Mouse (Mus musculus) liver, embryonic 14.5 days (tissue): Measurements from ENCODE around the gene Oat. TPM values are rescaled to one million over a fixed set of nuclear protein-coding genes. Genes with fewer than 3 reads are reported as not detected.

Experiments used
- ATAC-seq: fragments of 200-750 bp; cut with Nextera tagmentation; 2 replicates; pipeline ENCODE4 v1.8.0; 2017; ENCODE audit warnings: moderate number of reproducible peaks, mild to moderate bottlenecking, moderate library complexity; ENCODE audit not compliant: insufficient read depth
- DNase-seq, 3 experiments: peaks; one replicate each; pipeline ENCODE4 v3.0.0-alpha.2; 2012 to 2013; ENCODE audit warnings: low read depth in 3 of 3, low spot score in 3 of 3
- H3K27ac ChIP-seq: fragments of 300-500 bp; sonication (generic); 2 replicates; pipeline ENCODE4 v1.5.1; 2014; ENCODE audit warnings: moderate library complexity, mild to moderate bottlenecking, control low read depth, inconsistent platforms
- H3K27me3 ChIP-seq: fragments of 300-500 bp; sonication (generic); 2 replicates; pipeline ENCODE4 v1.6.1; 2014; ENCODE audit warnings: mild to moderate bottlenecking, low read length, moderate library complexity; ENCODE audit not compliant: control insufficient read depth, insufficient read depth
- H3K36me3 ChIP-seq: fragments of 300-500 bp; sonication (generic); replicated peaks from 2 replicates; pipeline ENCODE4 v1.6.1; 2014; ENCODE audit warnings: low read depth; ENCODE audit not compliant: control insufficient read depth, insufficient read depth
- H3K4me1 ChIP-seq, 2 experiments: fragments of 200-500 bp in 1 of 2; fragments of 300-500 bp in 1 of 2; sonication (generic) in 1 of 2; replicated peaks; 2 replicates each; pipeline ENCODE4 v1.6.1; 2012 to 2014; ENCODE audit warnings: antibody characterized with exemption in 1 of 2, inconsistent platforms in 1 of 2, low read length in 1 of 2; ENCODE audit not compliant: control insufficient read depth in 2 of 2, insufficient read depth in 2 of 2
- H3K4me2 ChIP-seq: fragments of 300-500 bp; sonication (generic); 2 replicates; pipeline ENCODE4 v1.6.1; 2014; ENCODE audit warnings: low read depth, mild to moderate bottlenecking, control low read depth, moderate library complexity
- H3K4me3 ChIP-seq, 2 experiments: fragments of 200-500 bp in 1 of 2; fragments of 300-500 bp in 1 of 2; sonication (generic) in 1 of 2; 2 replicates each; pipeline ENCODE4 v1.5.1; 2012 to 2014; ENCODE audit warnings: low read depth in 2 of 2, low read length in 2 of 2, mild to moderate bottlenecking in 2 of 2, control low read depth in 1 of 2, inconsistent platforms in 1 of 2, moderate library complexity in 1 of 2; ENCODE audit not compliant: insufficient read depth in 1 of 2
- H3K9ac ChIP-seq: fragments of 300-500 bp; sonication (generic); replicated peaks from 2 replicates; pipeline ENCODE4 v1.6.1; 2014; ENCODE audit warnings: mild to moderate bottlenecking, control low read depth, moderate library complexity
- H3K9me3 ChIP-seq: fragments of 300-500 bp; sonication (generic); 2 replicates; pipeline ENCODE4 v1.6.1; 2016; ENCODE audit warnings: low read length, mixed read lengths; ENCODE audit not compliant: control insufficient read depth
- CTCF ChIP-seq: IDR thresholded peaks from 2 replicates; pipeline ENCODE4 v1.5.1; 2016; ENCODE audit warnings: antibody characterized with exemption, low read depth, control low read depth
- EP300 ChIP-seq: IDR thresholded peaks from 2 replicates; pipeline ENCODE4 v1.6.1; 2016; ENCODE audit warnings: antibody characterized with exemption, low read depth
- WGBS: fragments of 180-500 bp; shearing (Covaris S2); extraction: QIAGEN DNeasy Blood & Tissue Kit; methylation state at CpG from one replicate; pipeline ENCODE4 v1.1.7; 2014; ENCODE audit not compliant: insufficient replicate concordance; 5-methylcytosine and 5-hydroxymethylcytosine counted together
- polyA plus RNA-seq, 2 experiments: library from polyadenylated mRNA; depleted of rRNA in 1 of 2; stranded (reverse) in 1 of 2; unstranded in 1 of 2; fragments of >200 nt; fragmentation: Nextera tagmentation in 1 of 2; extraction: Ambion mirVana in 1 of 2; gene quantifications; 2 replicates each; pipeline versions ENCODE4 v1.2.1 to v1.2.3; 2012 to 2014

Oat gene
- polyA plus RNA-seq, 2 experiments = 37.8 to 70.6 TPM

DNA sequence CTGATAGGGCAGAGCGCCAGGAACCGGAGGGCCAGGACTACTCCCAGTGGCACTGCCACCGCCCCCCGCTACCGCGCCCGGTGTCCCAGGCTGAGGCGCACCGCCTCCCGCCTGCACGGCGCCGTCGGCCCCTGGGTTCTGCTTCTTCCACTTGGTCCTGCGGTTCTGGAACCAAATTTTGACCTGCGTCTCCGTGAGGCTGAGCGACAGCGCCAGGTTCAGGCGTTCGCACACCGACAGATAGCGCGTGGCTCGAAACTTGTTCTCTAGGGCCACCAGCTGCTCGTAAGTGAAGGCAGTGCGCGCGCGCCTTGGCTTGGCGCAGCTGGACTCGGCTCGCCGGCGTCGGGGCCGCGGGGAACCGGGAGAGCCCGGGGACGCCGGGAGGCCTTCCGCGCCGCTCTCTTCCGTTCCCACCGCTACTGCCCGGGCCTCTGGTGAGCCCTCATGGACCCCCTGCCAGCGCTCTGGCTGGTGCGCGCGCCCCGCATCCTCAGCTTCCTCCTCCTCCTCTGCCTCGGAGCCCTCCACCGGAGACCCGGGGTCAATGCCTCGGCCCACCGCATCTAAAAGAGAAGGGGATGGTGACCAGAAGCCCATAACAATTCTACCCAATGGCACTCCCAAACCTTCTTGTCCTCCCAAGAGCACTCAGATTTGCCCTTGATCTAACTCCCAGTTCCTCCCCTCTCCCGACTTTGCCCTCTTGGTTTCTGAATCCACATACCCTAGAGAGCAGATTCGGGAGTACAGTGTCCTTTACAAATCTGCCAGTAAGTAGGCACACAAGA lies 21.2 kb upstream of the Oat start:
- ATAC-seq (peak; percentile 60; the same call in 1 of the 2 replicates), DNase-seq (no peak)
- Histone ChIP-seq H3K36me3 (no peaks in the 10 kb centered on the region), H3K4me1 (peaks cover 3 to 16% of the 10 kb centered on the region in 2 experiments; a peak in 3 of 4 replicates), H3K9me3 (no peaks in the 10 kb centered on the region), H3K27ac (no peak overlapping the region), H3K9ac (no peak overlapping the region; the same call in 1 of the 2 replicates), H3K27me3 (peaks cover 64% of the 10 kb centered on the region), H3K4me3 (peak overlapping the region; percentile 49 to 55), H3K4me2 (peak overlapping the region; percentile 77)
- no peak for TF ChIP-seq EP300
- TF ChIP-seq CTCF = no peak
- under 1% methylated on average over 50 of the region's 60 CpGs for WGBS

DNA sequence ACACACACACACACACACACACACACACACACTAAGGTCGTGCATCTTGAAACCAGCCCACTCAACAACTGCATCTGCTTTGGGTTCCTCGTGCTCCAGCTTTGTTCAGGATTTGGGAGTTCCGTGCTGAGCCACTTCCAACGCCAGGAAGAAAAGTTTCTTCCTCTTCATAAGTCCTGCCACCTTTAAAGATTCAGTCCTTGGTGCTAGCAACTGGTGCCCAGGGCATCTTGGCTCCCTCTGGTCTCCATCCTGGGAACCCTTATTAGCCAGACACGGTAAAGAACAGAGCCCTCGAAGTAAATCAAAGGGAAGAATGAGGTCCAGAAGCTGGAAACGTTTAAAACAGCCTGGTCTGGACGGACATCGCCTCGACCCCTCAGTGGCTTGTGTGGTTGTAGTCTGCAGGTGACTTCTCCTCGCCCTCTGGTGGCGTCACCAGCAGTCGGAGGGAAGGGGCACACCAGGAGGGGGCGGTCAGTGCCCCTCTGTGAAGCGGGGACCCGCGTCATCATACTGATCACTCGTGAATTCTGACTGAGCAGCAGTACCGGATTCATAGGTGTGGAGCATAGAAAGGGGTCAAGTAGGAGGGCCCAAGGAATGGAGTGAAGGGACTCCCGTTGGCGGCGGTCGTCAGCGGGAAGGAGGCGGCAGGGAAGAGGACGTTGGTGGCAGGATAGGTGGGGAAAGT lies 20.5 kb upstream of the Oat start:
- peaks cover 56% of the 10 kb centered on the region for H3K27me3 ChIP-seq
- peaks cover 3 to 16% of the 10 kb centered on the region in 2 experiments; a peak in 3 of 4 replicates for H3K4me1 ChIP-seq
- no peaks in the 10 kb centered on the region for H3K36me3 ChIP-seq
- TF ChIP-seq EP300 = no peak
- TF ChIP-seq CTCF = peak; percentile 54
- ATAC-seq (peak; percentile 41; the same call in 1 of the 2 replicates), DNase-seq (no peak)
- H3K4me2 ChIP-seq = peak overlapping the region; percentile 77
- H3K4me3 ChIP-seq = peak overlapping the region; percentile 49 to 55
- no peak overlapping the region for H3K27ac ChIP-seq
- no peak overlapping the region for H3K9ac ChIP-seq
- WGBS = 5% methylated on average over 26 of the region's 26 CpGs
- H3K9me3 ChIP-seq = no peaks in the 10 kb centered on the region

DNA sequence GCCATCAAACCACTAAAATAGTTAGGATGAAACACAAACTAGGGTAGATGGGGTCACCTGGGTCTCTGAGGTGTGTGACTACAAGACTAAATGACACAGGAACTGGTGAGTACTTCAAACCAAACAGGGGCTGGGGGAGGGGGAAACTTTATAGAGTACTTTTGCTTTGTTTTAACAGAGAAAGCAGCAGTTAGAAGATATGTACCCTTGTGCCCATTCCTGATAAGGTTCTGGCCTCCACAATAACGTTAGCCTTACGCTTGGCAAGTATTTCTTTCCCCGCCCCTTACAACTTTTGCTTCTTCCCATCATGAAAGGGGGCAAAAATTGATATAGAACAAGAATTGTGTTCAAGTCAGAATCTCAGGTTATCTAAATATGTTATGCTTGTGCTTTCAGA lies 19.6 kb upstream of the Oat start:
- Histone ChIP-seq H3K27ac (no peak overlapping the region), H3K9me3 (no peaks in the 10 kb centered on the region), H3K36me3 (no peaks in the 10 kb centered on the region), H3K4me1 (peaks cover 3 to 16% of the 10 kb centered on the region in 2 experiments; a peak in 3 of 4 replicates), H3K4me3 (no peak overlapping the region), H3K27me3 (peaks cover 47% of the 10 kb centered on the region), H3K4me2 (peak overlapping the region; percentile 41), H3K9ac (no peak overlapping the region)
- ATAC-seq = peak; percentile 77
- 17% methylated on average over 3 of the region's 3 CpGs for WGBS
- TF ChIP-seq EP300 (peak; percentile 83), CTCF (no peak)
- peak; percentile 30 to 45 (median 42) for DNase-seq

DNA sequence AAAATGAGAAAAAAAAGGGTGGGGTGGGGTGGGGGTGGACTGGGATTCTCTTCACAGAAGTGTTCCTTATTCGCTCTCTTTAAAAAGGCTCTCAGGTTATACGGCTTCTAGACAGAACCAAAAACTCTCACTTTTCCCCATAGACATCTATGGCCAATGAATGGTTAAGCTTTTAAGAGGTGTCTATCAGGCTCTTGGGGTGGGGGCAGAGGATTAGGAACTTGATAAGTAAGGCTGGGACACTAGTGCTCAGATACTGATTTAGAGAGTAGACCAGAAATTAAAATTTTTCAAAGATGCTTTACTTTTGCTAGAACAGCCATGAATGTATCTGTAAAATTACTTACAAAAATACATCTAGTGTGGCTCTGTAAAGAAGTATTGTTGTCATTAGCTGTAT lies 18.1 kb upstream of the Oat start:
- H3K27me3 ChIP-seq = peaks cover 33% of the 10 kb centered on the region
- peaks cover 3 to 16% of the 10 kb centered on the region in 2 experiments; a peak in 3 of 4 replicates for H3K4me1 ChIP-seq
- DNase-seq (no peak), ATAC-seq (no peak)
- H3K9me3 ChIP-seq = no peaks in the 10 kb centered on the region
- TF ChIP-seq CTCF (no peak), EP300 (no peak)
- 74% methylated on average over 2 of the region's 2 CpGs for WGBS
- H3K4me2 ChIP-seq = no peak overlapping the region
- H3K9ac ChIP-seq = no peak overlapping the region
- no peak overlapping the region for H3K4me3 ChIP-seq
- no peak overlapping the region for H3K27ac ChIP-seq
- H3K36me3 ChIP-seq = no peaks in the 10 kb centered on the region

DNA sequence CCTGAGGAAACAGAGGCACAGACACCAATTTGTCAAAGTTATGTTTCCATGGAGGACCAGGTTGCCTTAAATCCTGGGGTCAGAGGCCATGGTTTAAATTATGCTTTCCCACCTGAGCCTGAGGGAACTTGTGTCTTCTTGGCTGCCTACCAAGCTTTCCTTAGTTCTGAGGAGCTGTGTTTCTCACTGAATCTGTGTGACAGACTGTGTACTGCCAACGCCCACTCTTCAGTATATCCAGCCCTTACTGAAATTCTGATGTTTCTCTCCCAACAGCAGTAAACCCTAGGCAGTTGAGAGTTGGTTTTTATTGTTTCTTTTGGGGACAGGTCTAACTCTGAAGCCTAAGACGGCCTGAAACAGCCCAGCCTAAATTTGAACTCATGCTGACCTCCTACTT lies 17.6 kb upstream of the Oat start:
- 62% methylated on average over 2 of the region's 2 CpGs for WGBS
- ATAC-seq (no peak), DNase-seq (no peak)
- no peak overlapping the region for H3K4me2 ChIP-seq
- TF ChIP-seq EP300 (no peak), CTCF (no peak)
- H3K4me1 ChIP-seq = peaks cover 3 to 16% of the 10 kb centered on the region in 2 experiments; a peak in 3 of 4 replicates
- peaks cover 27% of the 10 kb centered on the region for H3K27me3 ChIP-seq
- H3K4me3 ChIP-seq = no peak overlapping the region
- no peaks in the 10 kb centered on the region for H3K36me3 ChIP-seq
- no peaks in the 10 kb centered on the region for H3K9me3 ChIP-seq
- H3K27ac ChIP-seq = no peak overlapping the region
- H3K9ac ChIP-seq = no peak overlapping the region
